Mouse (Mus musculus): ENCODE data around the gene Syne1.

The Syne1 gene

GRCm38 (mm10) chr10:5205570-5205969 lies 345.7 kb downstream of the Syne1 start:
- H3K27me3 ChIP-seq (ENCODE audit: control insufficient read depth, insufficient read depth, low read length, poor library complexity, severe bottlenecking) = no peaks in the 10 kb centered on the region
- DNase-seq (ENCODE audit: low read depth, low spot score) = no peak
- no peaks in the 10 kb centered on the region for H3K36me3 ChIP-seq (ENCODE audit: control insufficient read depth, insufficient read depth, low read length, poor library complexity, severe bottlenecking)

GRCm38 (mm10) chr10:5203837-5204236 lies 347.4 kb downstream of the Syne1 start:
- peak; percentile 5 for DNase-seq (ENCODE audit: low read depth, low spot score)
- H3K36me3 ChIP-seq (ENCODE audit: control insufficient read depth, insufficient read depth, low read length, poor library complexity, severe bottlenecking) = no peaks in the 10 kb centered on the region
- H3K27me3 ChIP-seq (ENCODE audit: control insufficient read depth, insufficient read depth, low read length, poor library complexity, severe bottlenecking) = no peaks in the 10 kb centered on the region

- no peak for DNase-seq (ENCODE audit: low read depth, low spot score)
- Histone ChIP-seq H3K36me3 (ENCODE audit: control insufficient read depth, insufficient read depth, low read length, poor library complexity, severe bottlenecking) (no peaks in the 10 kb centered on the region), H3K27me3 (ENCODE audit: control insufficient read depth, insufficient read depth, low read length, poor library complexity, severe bottlenecking) (no peaks in the 10 kb centered on the region)
Observed at GRCm38 (mm10) chr10:5197356-5197755, 353.9 kb downstream of the Syne1 start.

- no peaks in the 10 kb centered on the region for H3K36me3 ChIP-seq (ENCODE audit: control insufficient read depth, insufficient read depth, low read length, poor library complexity, severe bottlenecking)
- no peaks in the 10 kb centered on the region for H3K27me3 ChIP-seq (ENCODE audit: control insufficient read depth, insufficient read depth, low read length, poor library complexity, severe bottlenecking)
- no peak for DNase-seq (ENCODE audit: low read depth, low spot score)
Observed at GRCm38 (mm10) chr10:5196267-5196666, 355.0 kb downstream of the Syne1 start.

GRCm38 (mm10) chr10:5195288-5195687 lies 356.0 kb downstream of the Syne1 start:
- H3K36me3 ChIP-seq (ENCODE audit: control insufficient read depth, insufficient read depth, low read length, poor library complexity, severe bottlenecking) = no peaks in the 10 kb centered on the region
- DNase-seq (ENCODE audit: low read depth, low spot score) = no peak
- no peaks in the 10 kb centered on the region for H3K27me3 ChIP-seq (ENCODE audit: control insufficient read depth, insufficient read depth, low read length, poor library complexity, severe bottlenecking)

- Histone ChIP-seq H3K36me3 (ENCODE audit: control insufficient read depth, insufficient read depth, low read length, poor library complexity, severe bottlenecking) (no peaks in the 10 kb centered on the region), H3K27me3 (ENCODE audit: control insufficient read depth, insufficient read depth, low read length, poor library complexity, severe bottlenecking) (no peaks in the 10 kb centered on the region)
- peak; percentile 76 for DNase-seq (ENCODE audit: low read depth, low spot score)
Observed at GRCm38 (mm10) chr10:5194671-5195234, 356.5 kb downstream of the Syne1 start.

- no peaks in the 10 kb centered on the region for H3K27me3 ChIP-seq (ENCODE audit: control insufficient read depth, insufficient read depth, low read length, poor library complexity, severe bottlenecking)
- no peaks in the 10 kb centered on the region for H3K36me3 ChIP-seq (ENCODE audit: control insufficient read depth, insufficient read depth, low read length, poor library complexity, severe bottlenecking)
- no peak for DNase-seq (ENCODE audit: low read depth, low spot score)
Observed at GRCm38 (mm10) chr10:5194081-5194670, 357.1 kb downstream of the Syne1 start.

- DNase-seq (ENCODE audit: low read depth, low spot score) = no peak
- H3K27me3 ChIP-seq (ENCODE audit: control insufficient read depth, insufficient read depth, low read length, poor library complexity, severe bottlenecking) = no peaks in the 10 kb centered on the region
- no peaks in the 10 kb centered on the region for H3K36me3 ChIP-seq (ENCODE audit: control insufficient read depth, insufficient read depth, low read length, poor library complexity, severe bottlenecking)
Observed at GRCm38 (mm10) chr10:5192861-5193490, 358.3 kb downstream of the Syne1 start.

- no peaks in the 10 kb centered on the region for H3K27me3 ChIP-seq (ENCODE audit: control insufficient read depth, insufficient read depth, low read length, poor library complexity, severe bottlenecking)
- no peak for DNase-seq (ENCODE audit: low read depth, low spot score)
- H3K36me3 ChIP-seq (ENCODE audit: control insufficient read depth, insufficient read depth, low read length, poor library complexity, severe bottlenecking) = no peaks in the 10 kb centered on the region
Observed at GRCm38 (mm10) chr10:5190756-5191155, 360.5 kb downstream of the Syne1 start.

- no peak for DNase-seq (ENCODE audit: low read depth, low spot score)
- no peaks in the 10 kb centered on the region for H3K36me3 ChIP-seq (ENCODE audit: control insufficient read depth, insufficient read depth, low read length, poor library complexity, severe bottlenecking)
- H3K27me3 ChIP-seq (ENCODE audit: control insufficient read depth, insufficient read depth, low read length, poor library complexity, severe bottlenecking) = no peaks in the 10 kb centered on the region
Observed at GRCm38 (mm10) chr10:5188890-5189289, 362.4 kb downstream of the Syne1 start.

GRCm38 (mm10) chr10:5185156-5186083 lies 365.9 kb downstream of the Syne1 start:
- Histone ChIP-seq H3K36me3 (ENCODE audit: control insufficient read depth, insufficient read depth, low read length, poor library complexity, severe bottlenecking) (no peaks in the 10 kb centered on the region), H3K27me3 (ENCODE audit: control insufficient read depth, insufficient read depth, low read length, poor library complexity, severe bottlenecking) (no peaks in the 10 kb centered on the region)
- DNase-seq (ENCODE audit: low read depth, low spot score) = no peak

- DNase-seq (ENCODE audit: low read depth, low spot score) = no peak
- H3K36me3 ChIP-seq (ENCODE audit: control insufficient read depth, insufficient read depth, low read length, poor library complexity, severe bottlenecking) = 0 out of 2 replicates have a peak, but pooled peaks cover 2% of the 10 kb centered on the region
- H3K27me3 ChIP-seq (ENCODE audit: control insufficient read depth, insufficient read depth, low read length, poor library complexity, severe bottlenecking) = no peaks in the 10 kb centered on the region
Observed at GRCm38 (mm10) chr10:5181771-5182176, 369.5 kb downstream of the Syne1 start.

- Histone ChIP-seq H3K36me3 (ENCODE audit: control insufficient read depth, insufficient read depth, low read length, poor library complexity, severe bottlenecking) (0 out of 2 replicates have a peak, but pooled peaks cover 2% of the 10 kb centered on the region), H3K27me3 (ENCODE audit: control insufficient read depth, insufficient read depth, low read length, poor library complexity, severe bottlenecking) (no peaks in the 10 kb centered on the region)
- DNase-seq (ENCODE audit: low read depth, low spot score) = no peak
Observed at GRCm38 (mm10) chr10:5179891-5180290, 371.4 kb downstream of the Syne1 start.

GRCm38 (mm10) chr10:5177446-5178015 lies 373.8 kb downstream of the Syne1 start:
- Histone ChIP-seq H3K27me3 (ENCODE audit: control insufficient read depth, insufficient read depth, low read length, poor library complexity, severe bottlenecking) (no peaks in the 10 kb centered on the region), H3K36me3 (ENCODE audit: control insufficient read depth, insufficient read depth, low read length, poor library complexity, severe bottlenecking) (0 out of 2 replicates have a peak, but pooled peaks cover 3% of the 10 kb centered on the region)
- no peak for DNase-seq (ENCODE audit: low read depth, low spot score)

Measured in splenic B cell, adult 2 months (primary cell).